Mouse (Mus musculus) hindbrain, embryonic 11.5 days (tissue): ENCODE measurements around the gene Bglap3. TPM values are rescaled to one million over a fixed set of nuclear protein-coding genes. Genes with fewer than 3 reads are reported as not detected.
"Not testable (repeated sequence)": the region's sequence is repeated elsewhere in the genome, so short reads cannot be mapped to it uniquely, and the experiment has no call there.

Source experiments
- ATAC-seq: fragments of 200-750 bp; cut with Nextera tagmentation; 2 replicates; pipeline ENCODE4 v1.8.0; 2017; ENCODE audit warnings: mild to moderate bottlenecking, moderate TSS enrichment, moderate library complexity; ENCODE audit not compliant: low FRiP score
- DNase-seq: peaks from one replicate; pipeline ENCODE4 v3.0.0-alpha.2; 2015; ENCODE audit warnings: low spot score
- H3K27ac ChIP-seq: fragments of 300-500 bp; sonication (generic); 2 replicates; pipeline ENCODE4 v1.5.1; 2014; ENCODE audit warnings: mild to moderate bottlenecking, low read depth, low read length
- H3K27me3 ChIP-seq: fragments of 300-500 bp; sonication (generic); 2 replicates; pipeline ENCODE4 v1.6.1; 2014; ENCODE audit warnings: mild to moderate bottlenecking, low read length, moderate library complexity, mixed read lengths; ENCODE audit not compliant: control insufficient read depth, insufficient read depth
- H3K36me3 ChIP-seq: fragments of 300-500 bp; sonication (generic); 2 replicates; pipeline ENCODE4 v1.6.1; 2014; ENCODE audit warnings: mild to moderate bottlenecking, low read length, moderate library complexity, mixed read lengths; ENCODE audit not compliant: control insufficient read depth, insufficient read depth
- H3K4me1 ChIP-seq: fragments of 300-500 bp; sonication (generic); replicated peaks from 2 replicates; pipeline ENCODE4 v1.6.1; 2014; ENCODE audit warnings: low read length, mixed read lengths; ENCODE audit not compliant: control insufficient read depth, insufficient read depth
- H3K4me2 ChIP-seq: fragments of 300-500 bp; sonication (generic); replicated peaks from 2 replicates; pipeline ENCODE4 v1.6.1; 2014; ENCODE audit warnings: mild to moderate bottlenecking, low read depth, low read length
- H3K4me3 ChIP-seq: fragments of 300-500 bp; sonication (generic); 2 replicates; pipeline ENCODE4 v1.5.1; 2014; ENCODE audit warnings: low read depth, low read length
- H3K9ac ChIP-seq: fragments of 300-500 bp; sonication (generic); 2 replicates; pipeline ENCODE4 v1.6.1; 2014; ENCODE audit warnings: low read depth, low read length
- H3K9me3 ChIP-seq: fragments of 300-500 bp; sonication (generic); 2 replicates; pipeline ENCODE4 v1.6.1; 2016; ENCODE audit warnings: low read length; ENCODE audit not compliant: control insufficient read depth
- WGBS: fragments of 180-500 bp; shearing (Covaris S2); extraction: QIAGEN DNeasy Blood & Tissue Kit; methylation state at CpG from one replicate; pipeline ENCODE4 v1.1.7; 2014; 5-methylcytosine and 5-hydroxymethylcytosine counted together
- polyA plus RNA-seq: library from polyadenylated mRNA; unstranded; fragments of >200 nt; fragmentation: Nextera tagmentation; extraction: Ambion mirVana; gene quantifications from 2 replicates; pipeline ENCODE4 v1.2.1, GENCODE M21; 2014

Gene Bglap3
- polyA plus RNA-seq, 1 experiment from 2014 or later = 0.26 TPM

DNA sequence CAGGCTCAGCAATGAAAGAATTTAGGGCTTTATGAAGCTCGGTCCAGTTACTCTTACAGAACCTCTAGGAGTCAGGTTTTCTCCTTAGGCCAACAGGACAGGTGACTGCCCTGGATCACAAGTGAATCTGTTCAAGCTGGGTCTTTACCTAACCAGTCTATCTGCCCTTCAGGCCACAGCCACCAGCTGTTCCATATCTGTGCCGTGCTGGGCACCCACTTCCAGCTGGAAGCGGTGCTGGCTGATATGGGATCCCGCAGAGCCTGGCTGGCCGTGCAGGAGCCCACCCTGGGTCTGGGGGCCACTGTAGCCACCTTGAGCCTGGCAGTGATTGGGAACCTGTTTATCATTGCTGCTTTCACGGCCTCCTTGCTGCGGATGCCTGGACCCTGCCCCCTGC lies 5.0 kb downstream of the Bglap3 start:
- not testable (repeated sequence) for H3K9me3 ChIP-seq, H3K9ac ChIP-seq, H3K27me3 ChIP-seq, H3K4me2 ChIP-seq, H3K4me1 ChIP-seq, H3K4me3 ChIP-seq, H3K27ac ChIP-seq, DNase-seq, H3K36me3 ChIP-seq
- ATAC-seq = peak; percentile 41
- 52% methylated on average over 3 of the region's 7 CpGs for WGBS

- H3K9ac ChIP-seq, H3K4me3 ChIP-seq, H3K36me3 ChIP-seq, H3K27me3 ChIP-seq, H3K4me1 ChIP-seq, H3K9me3 ChIP-seq, H3K27ac ChIP-seq: not testable (repeated sequence)
- under 1% methylated on average over 14 of the region's 22 CpGs for WGBS
- ATAC-seq = peak; percentile 79
- peak overlapping the region; percentile 26; the same call in 1 of the 2 replicates for H3K4me2 ChIP-seq
- DNase-seq = peak; percentile 58
Measured at GRCm38 (mm10) chr3:88366830-88367428, 5.6 kb downstream of the Bglap3 start.

GRCm38 (mm10) chr3:88365705-88366361 lies 6.7 kb downstream of the Bglap3 start:
- Histone ChIP-seq H3K9ac (0 out of 2 replicates have a peak overlapping the region, but pooled peaks have one; percentile 45), H3K4me2 (0 out of 2 replicates have a peak overlapping the region, but pooled peaks have one; percentile 5), H3K27ac (no peak overlapping the region), H3K4me3 (no peak overlapping the region), H3K4me1 (no peaks in the 10 kb centered on the region; the same call in 1 of the 2 replicates), H3K9me3 (no peaks in the 10 kb centered on the region), H3K27me3 (peaks cover 9% of the 10 kb centered on the region), H3K36me3 (peaks cover 2% of the 10 kb centered on the region; the same call in 1 of the 2 replicates)
- no peak for DNase-seq
- 39% methylated on average over 34 of the region's 34 CpGs for WGBS
- ATAC-seq = no peak

GRCm38 (mm10) chr3:88364337-88364736 lies 8.2 kb downstream of the Bglap3 start, which contains the start of gene Paqr6:
Gene Paqr6, plus strand, starts transcription at chr3:88364584.
- WGBS = 2% methylated on average over 16 of the region's 16 CpGs
- H3K4me3 ChIP-seq = no peak within 1 kb of the TSS
- H3K36me3 ChIP-seq = peaks cover 2% of the 10 kb centered on the region; the same call in 1 of the 2 replicates
- H3K9ac ChIP-seq = no peak within 1 kb of the TSS
- peak; percentile 58 for DNase-seq
- no peaks in the 10 kb centered on the region; the same call in 1 of the 2 replicates for H3K4me1 ChIP-seq
- no peak within 1 kb of the TSS for H3K4me2 ChIP-seq
- peaks cover 9% of the 10 kb centered on the region for H3K27me3 ChIP-seq
- H3K27ac ChIP-seq = 0 out of 2 replicates have a peak within 1 kb of the TSS, but pooled peaks have one; percentile 17
- ATAC-seq = no peak
- no peaks in the 10 kb centered on the region for H3K9me3 ChIP-seq

- no peak for ATAC-seq
- no peak overlapping the region for H3K4me3 ChIP-seq
- H3K9ac ChIP-seq = no peak overlapping the region
- peak; percentile 14 for DNase-seq
- H3K27ac ChIP-seq = no peak overlapping the region
- no peaks in the 10 kb centered on the region; the same call in 1 of the 2 replicates for H3K4me1 ChIP-seq
- no peak overlapping the region for H3K4me2 ChIP-seq
- H3K9me3 ChIP-seq = no peaks in the 10 kb centered on the region
- WGBS = 61% methylated on average over 4 of the region's 4 CpGs
- peaks cover 9% of the 10 kb centered on the region for H3K27me3 ChIP-seq
- peaks cover 5% of the 10 kb centered on the region for H3K36me3 ChIP-seq
Measured at GRCm38 (mm10) chr3:88363700-88364099, 8.8 kb downstream of the Bglap3 start.

DNA sequence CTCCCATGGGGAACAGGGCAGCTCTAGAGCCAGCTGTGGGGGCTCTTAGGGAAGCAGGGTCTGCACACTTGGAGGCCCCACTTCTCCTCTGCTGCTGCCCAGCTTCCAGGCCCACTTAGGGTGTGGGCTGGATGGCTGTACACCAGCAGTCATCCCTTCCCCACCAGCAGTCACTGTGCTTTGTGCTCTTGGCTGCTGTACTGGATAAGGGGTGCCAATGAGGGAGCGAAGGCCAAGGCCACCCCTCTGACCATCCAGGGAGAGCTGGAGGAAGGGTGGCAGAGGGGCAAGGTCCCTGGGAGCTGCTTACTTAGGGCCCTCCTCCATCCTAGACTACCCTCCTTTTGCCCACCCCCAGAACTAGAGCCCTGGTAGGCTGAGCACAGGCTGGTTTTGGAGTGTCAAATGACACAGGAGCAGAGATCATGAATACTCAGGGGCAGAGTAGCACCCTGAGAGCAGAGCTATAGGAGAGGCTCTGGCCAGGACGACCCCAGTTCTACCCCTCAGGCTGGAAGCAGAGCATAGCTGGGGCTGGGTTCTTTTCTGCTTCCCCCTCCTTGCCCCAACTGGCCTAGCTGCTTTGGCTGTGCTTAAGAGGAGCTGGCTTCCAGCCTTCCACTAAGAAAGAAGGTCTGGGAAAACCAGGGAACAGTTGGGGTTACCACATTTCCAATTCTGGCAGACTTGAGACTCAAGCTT lies 10.8 kb downstream of the Bglap3 start:
- no peaks in the 10 kb centered on the region; the same call in 1 of the 2 replicates for H3K4me1 ChIP-seq
- no peak overlapping the region for H3K9ac ChIP-seq
- H3K4me3 ChIP-seq = no peak overlapping the region
- no peak overlapping the region for H3K4me2 ChIP-seq
- 87% methylated on average over 2 of the region's 2 CpGs for WGBS
- peaks cover 7% of the 10 kb centered on the region for H3K36me3 ChIP-seq
- peaks cover 9% of the 10 kb centered on the region for H3K27me3 ChIP-seq
- H3K9me3 ChIP-seq = no peaks in the 10 kb centered on the region
- no peak overlapping the region for H3K27ac ChIP-seq
- no peak for DNase-seq
- ATAC-seq = no peak

DNA sequence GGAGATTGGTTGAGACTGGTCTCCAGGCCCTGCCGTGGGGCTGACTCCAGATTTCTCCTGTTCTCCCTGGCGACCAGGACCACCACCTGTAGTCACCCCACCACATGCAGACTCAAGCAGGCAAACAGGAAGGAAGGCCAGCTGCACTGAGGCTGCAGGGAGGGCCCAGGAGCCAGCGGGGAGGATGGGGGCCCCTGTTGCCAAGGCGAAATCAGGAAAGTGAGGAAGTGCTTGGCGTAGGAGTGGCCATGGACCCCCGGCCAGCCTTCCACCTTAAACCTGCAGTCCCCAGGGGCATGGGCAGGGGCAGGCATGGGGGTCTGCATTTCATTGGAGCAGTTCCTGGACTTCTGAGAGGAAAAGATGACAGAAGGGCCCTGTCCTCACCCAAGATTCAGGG lies 11.4 kb downstream of the Bglap3 start:
- Histone ChIP-seq H3K9me3 (no peaks in the 10 kb centered on the region), H3K4me1 (no peaks in the 10 kb centered on the region; the same call in 1 of the 2 replicates), H3K4me2 (no peak overlapping the region), H3K36me3 (peaks cover 9% of the 10 kb centered on the region), H3K27ac (no peak overlapping the region), H3K4me3 (no peak overlapping the region), H3K9ac (no peak overlapping the region), H3K27me3 (peaks cover 8% of the 10 kb centered on the region)
- WGBS = 83% methylated on average over 5 of the region's 6 CpGs
- ATAC-seq (no peak), DNase-seq (no peak)

DNA sequence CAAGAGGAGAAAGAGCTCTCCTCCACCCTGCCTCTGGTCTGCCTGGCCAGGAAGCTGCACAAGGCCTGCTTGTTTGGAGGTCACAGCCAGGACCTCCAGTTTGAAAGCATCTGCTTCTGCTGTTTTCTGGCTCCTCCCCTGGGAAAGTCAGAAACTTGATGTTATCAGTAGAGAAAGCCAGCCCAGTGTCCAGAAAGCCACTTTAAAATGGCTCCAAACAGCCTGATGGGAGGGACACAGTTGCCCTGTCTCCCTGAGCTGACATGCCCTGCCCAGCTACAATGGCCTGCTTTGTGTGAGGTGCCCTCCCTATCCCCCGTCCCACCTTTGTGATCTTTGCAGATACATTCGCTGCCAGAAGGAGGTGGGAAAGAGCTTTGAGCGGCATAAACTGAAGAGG lies 12.6 kb downstream of the Bglap3 start:
- Histone ChIP-seq H3K9ac (no peak overlapping the region), H3K4me2 (no peak overlapping the region), H3K27ac (peak overlapping the region; percentile 48), H3K36me3 (peaks cover 12% of the 10 kb centered on the region), H3K4me1 (no peaks in the 10 kb centered on the region; the same call in 1 of the 2 replicates), H3K4me3 (no peak overlapping the region), H3K27me3 (no peaks in the 10 kb centered on the region), H3K9me3 (no peaks in the 10 kb centered on the region)
- WGBS = 85% methylated on average over 3 of the region's 3 CpGs
- DNase-seq (no peak), ATAC-seq (peak; percentile 36; the same call in 1 of the 2 replicates)
